Mouse (Mus musculus) CD8-positive naive resting alpha-beta T cell, adult 2 months (primary cell): ENCODE measurements around the gene Tlr9.

Experiments
- DNase-seq, 2 experiments: peaks; one replicate each; pipeline ENCODE4 v3.0.0; 2022; ENCODE audit warnings: low read depth in 2 of 2, low spot score in 2 of 2

The Tlr9 gene

GRCm38 (mm10) chr9:106231816-106232215 is 9.4 kb downstream of the Tlr9 start:
- no peak for DNase-seq

- DNase-seq: no peak
Measured at GRCm38 (mm10) chr9:106232956-106233355, 10.6 kb downstream of the Tlr9 start.

- DNase-seq: no peak
Measured at GRCm38 (mm10) chr9:106233953-106234352, 11.6 kb downstream of the Tlr9 start.

GRCm38 (mm10) chr9:106235194-106235830 is 12.9 kb downstream of the Tlr9 start:
- DNase-seq: no peak

- DNase-seq: no peak
Measured at GRCm38 (mm10) chr9:106236156-106236817, 13.9 kb downstream of the Tlr9 start.

GRCm38 (mm10) chr9:106236818-106237211 is 14.4 kb downstream of the Tlr9 start:
- no peak for DNase-seq

- no peak for DNase-seq
Measured at GRCm38 (mm10) chr9:106237401-106237800, 15.0 kb downstream of the Tlr9 start.

GRCm38 (mm10) chr9:106237878-106238277 is 15.5 kb downstream of the Tlr9 start:
- no peak for DNase-seq

GRCm38 (mm10) chr9:106241541-106242164 is 19.3 kb downstream of the Tlr9 start:
- no peak for DNase-seq

- no peak for DNase-seq
Measured at GRCm38 (mm10) chr9:106242813-106243488, 20.6 kb downstream of the Tlr9 start.

GRCm38 (mm10) chr9:106249550-106249949 is 27.2 kb downstream of the Tlr9 start:
- DNase-seq: no peak

GRCm38 (mm10) chr9:106250245-106250644 is 27.8 kb downstream of the Tlr9 start:
- DNase-seq: no peak

- no peak for DNase-seq
Measured at GRCm38 (mm10) chr9:106251066-106251465, 28.7 kb downstream of the Tlr9 start.

GRCm38 (mm10) chr9:106254001-106254400 is 31.6 kb downstream of the Tlr9 start:
- no peak for DNase-seq

- DNase-seq: no peak
Measured at GRCm38 (mm10) chr9:106258412-106258811, 36.0 kb downstream of the Tlr9 start.

- DNase-seq: no peak
Measured at GRCm38 (mm10) chr9:106258990-106259389, 36.6 kb downstream of the Tlr9 start.

GRCm38 (mm10) chr9:106261058-106261457 is 38.7 kb downstream of the Tlr9 start:
- DNase-seq: no peak

- no peak for DNase-seq
Measured at GRCm38 (mm10) chr9:106261491-106261890, 39.1 kb downstream of the Tlr9 start.

GRCm38 (mm10) chr9:106262075-106262474 is 39.7 kb downstream of the Tlr9 start:
- DNase-seq: no peak

GRCm38 (mm10) chr9:106263381-106263924 is 41.1 kb downstream of the Tlr9 start:
- DNase-seq: no peak

GRCm38 (mm10) chr9:106265358-106266075 is 43.1 kb downstream of the Tlr9 start:
- DNase-seq: no peak
